Comparison of ENCODE assay signal across 8 mouse cellular contexts in genomic region chr9:108692226-108693041, GRCm38 (mm10). TPM values are rescaled to one million over a fixed set of nuclear protein-coding genes. Genes with fewer than 3 reads are reported as not detected.
A peak's percentile ranks its signal among the peaks of the same experiment; 100 is the strongest.
DNase-seq lines count a peak whose midpoint lies in the region; ATAC-seq and TF ChIP-seq lines count a peak whose summit lies in the region.

No protein-coding gene starts in this region.

- peak; percentile 71 for ATAC-seq in forebrain, embryonic 14.5 days
- peak; percentile 79 for ATAC-seq in neural tube, embryonic 15.5 days (ENCODE audit: low FRiP score)

- peak overlapping the region; percentile 85 for H3K9ac ChIP-seq in ES-Bruce4 (ENCODE audit: low read depth, poor library complexity, severe bottlenecking)
- H3K9ac ChIP-seq in forebrain, embryonic 14.5 days (ENCODE audit: low read length) = peak overlapping the region; percentile 76
- peak overlapping the region; percentile 91 for H3K9ac ChIP-seq in neural tube, embryonic 15.5 days (replicated peaks)

- TF ChIP-seq EP300 in ES-Bruce4 (IDR thresholded peaks at IDR 0.05; ENCODE audit: insufficient read depth, low read depth, low read length) = no peak

- no peak for TF ChIP-seq POLR2A in ES-Bruce4 (IDR thresholded peaks at IDR 0.05; ENCODE audit: insufficient read depth, low read length)
- no peak for TF ChIP-seq POLR2A in lung, adult 2 months (IDR thresholded peaks at IDR 0.05; ENCODE audit: borderline replicate concordance, extremely low read depth, low read depth, low read length)

- peak overlapping the region; percentile 73 for H3K4me3 ChIP-seq in ES-Bruce4 (ENCODE audit: low read depth, low read length)
- peak overlapping the region; percentile 77 for H3K4me3 ChIP-seq in forebrain, embryonic 14.5 days (ENCODE audit: low read depth, low read length)
- peak overlapping the region; percentile 64 for H3K4me3 ChIP-seq in lung, adult 2 months (replicated peaks; ENCODE audit: extremely low read depth, low read depth, low read length)
- H3K4me3 ChIP-seq in neural tube, embryonic 15.5 days (replicated peaks) = peak overlapping the region; percentile 84

- peak overlapping the region; percentile 77 for H3K4me2 ChIP-seq in forebrain, embryonic 14.5 days (ENCODE audit: low read length)
- H3K4me2 ChIP-seq in neural tube, embryonic 15.5 days = peak overlapping the region; percentile 79

- WGBS in forebrain, embryonic 14.5 days = under 1% methylated on average over 90 of the region's 92 CpGs
- WGBS in lung, adult 2 months = under 1% methylated on average over 92 of the region's 92 CpGs
- under 1% methylated on average over 92 of the region's 92 CpGs for WGBS in neural tube, embryonic 15.5 days

- DNase-seq in cerebellum, adult 11 months = peak; percentile 40
- peak; percentile 86 for DNase-seq in forebrain, embryonic 14.5 days (ENCODE audit: low spot score)
- peak; percentile 70 to 78 for DNase-seq in heart, postnatal 10 days
- peak; percentile 46 to 79 for DNase-seq in layer of hippocampus, adult 18-20 months (ENCODE audit: low spot score in 2 of 2)
- peak; percentile 70 for DNase-seq in lung, adult 2 months
- DNase-seq in testis, postnatal 10 days (ENCODE audit: low spot score) = peak; percentile 73

- TF ChIP-seq CTCF in ES-Bruce4 (IDR thresholded peaks at IDR 0.05; ENCODE audit: low read depth, low read length) = no peak
- 0 out of 2 replicates have a peak, but pooled peaks have one; percentile 11 for TF ChIP-seq CTCF in lung, adult 2 months (IDR thresholded peaks at IDR 0.05; ENCODE audit: insufficient read depth, low read length)

- no peaks in the 10 kb centered on the region for H3K9me3 ChIP-seq in ES-Bruce4 (replicated peaks; ENCODE audit: control insufficient read depth, insufficient read depth, low read length, poor library complexity, severe bottlenecking)
- no peaks in the 10 kb centered on the region for H3K9me3 ChIP-seq in forebrain, embryonic 14.5 days (replicated peaks; ENCODE audit: control insufficient read depth, low read length)
- H3K9me3 ChIP-seq in neural tube, embryonic 15.5 days (replicated peaks) = no peaks in the 10 kb centered on the region

- H3K4me1 ChIP-seq in ES-Bruce4 (ENCODE audit: control insufficient read depth, insufficient read depth, low read length) = no peaks in the 10 kb centered on the region
- H3K4me1 ChIP-seq in forebrain, embryonic 14.5 days (ENCODE audit: control insufficient read depth, insufficient read depth, low read length) = peaks cover 18% of the 10 kb centered on the region
- H3K4me1 ChIP-seq in lung, adult 2 months (ENCODE audit: control insufficient read depth, insufficient read depth, low read length) = peaks cover 14% of the 10 kb centered on the region
- H3K4me1 ChIP-seq in neural tube, embryonic 15.5 days = peaks cover 40% of the 10 kb centered on the region

- no peak overlapping the region for H3K27ac ChIP-seq in ES-Bruce4 (ENCODE audit: insufficient read depth, low read length)
- H3K27ac ChIP-seq in forebrain, embryonic 14.5 days (ENCODE audit: low read depth, low read length) = peak overlapping the region; percentile 70
- peak overlapping the region; percentile 87 for H3K27ac ChIP-seq in neural tube, embryonic 15.5 days (replicated peaks)

- 0 out of 2 replicates have a peak, but pooled peaks cover 2% of the 10 kb centered on the region for H3K36me3 ChIP-seq in ES-Bruce4 (ENCODE audit: control insufficient read depth, insufficient read depth, low read length, poor library complexity, severe bottlenecking)
- H3K36me3 ChIP-seq in forebrain, embryonic 14.5 days (ENCODE audit: control insufficient read depth, insufficient read depth, low read length) = no peaks in the 10 kb centered on the region
- no peaks in the 10 kb centered on the region for H3K36me3 ChIP-seq in neural tube, embryonic 15.5 days

- intact Hi-C loops in heart, postnatal 10 days (cut with DNase I) = no loop called here

- H3K27me3 ChIP-seq in ES-Bruce4 (ENCODE audit: control insufficient read depth, insufficient read depth, low read length, poor library complexity, severe bottlenecking) = no peaks in the 10 kb centered on the region
- H3K27me3 ChIP-seq in forebrain, embryonic 14.5 days (replicated peaks; ENCODE audit: control insufficient read depth, insufficient read depth, low read length) = no peaks in the 10 kb centered on the region
- H3K27me3 ChIP-seq in neural tube, embryonic 15.5 days (replicated peaks) = no peaks in the 10 kb centered on the region

RNA-seq across cellular contexts. Expression of gene Prkar2a, which starts 3.3 kb away (rescaled TPM):
- 58.4 and 72.2 TPM in 2 replicates for polyA plus RNA-seq in ES-Bruce4 (2011; ENCODE audit: insufficient read depth, insufficient read length, low read depth, missing spikeins)
- 32.4 and 39.1 TPM in 2 replicates for polyA plus RNA-seq in forebrain, embryonic 14.5 days (2014; fragmentation: Nextera tagmentation; extraction: Ambion mirVana)
- 10 to 100 TPM; 73.4 to 79.1 TPM for total RNA-seq in heart, postnatal 10 days (2021)
- 10 to 100 TPM; 44.8 to 49.0 TPM for total RNA-seq in layer of hippocampus, adult 18-20 months (2021)
- polyA plus RNA-seq in lung, adult 2 months (2012; rRNA removed) = 22.3 and 26.1 TPM in 2 replicates
- 50.6 and 59.5 TPM in 2 replicates for polyA plus RNA-seq in neural tube, embryonic 15.5 days (2015; fragmentation: Nextera tagmentation; extraction: Ambion mirVana)

RNA-seq across cellular contexts. Expression of gene Slc25a20, which starts 30.5 kb away (rescaled TPM):
- 30.1 and 35.7 TPM in 2 replicates for polyA plus RNA-seq in ES-Bruce4 (2011; ENCODE audit: insufficient read depth, insufficient read length, low read depth, missing spikeins)
- polyA plus RNA-seq in forebrain, embryonic 14.5 days (2014; fragmentation: Nextera tagmentation; extraction: Ambion mirVana) = 23.5 and 24.8 TPM in 2 replicates
- 100 to 1,000 TPM; 249 to 251 TPM for total RNA-seq in heart, postnatal 10 days (2021)
- total RNA-seq in layer of hippocampus, adult 18-20 months (2021) = 10 to 100 TPM; 14.4 to 16.7 TPM
- 22.3 and 24.4 TPM in 2 replicates for polyA plus RNA-seq in lung, adult 2 months (2012; rRNA removed)
- polyA plus RNA-seq in neural tube, embryonic 15.5 days (2015; fragmentation: Nextera tagmentation; extraction: Ambion mirVana) = 41.4 and 49.4 TPM in 2 replicates

RNA-seq across cellular contexts. Expression of gene Arih2, which starts 43.2 kb away (rescaled TPM):
- polyA plus RNA-seq in ES-Bruce4 (2011; ENCODE audit: insufficient read depth, insufficient read length, low read depth, missing spikeins) = 131 and 133 TPM in 2 replicates
- 37.5 and 42.4 TPM in 2 replicates for polyA plus RNA-seq in forebrain, embryonic 14.5 days (2014; fragmentation: Nextera tagmentation; extraction: Ambion mirVana)
- 10 to 100 TPM; 55.2 to 56.4 TPM for total RNA-seq in heart, postnatal 10 days (2021)
- total RNA-seq in layer of hippocampus, adult 18-20 months (2021) = 10 to 100 TPM; 48.7 to 59.4 TPM
- 24.6 and 35.4 TPM in 2 replicates for polyA plus RNA-seq in lung, adult 2 months (2012; rRNA removed)
- polyA plus RNA-seq in neural tube, embryonic 15.5 days (2015; fragmentation: Nextera tagmentation; extraction: Ambion mirVana) = 44.4 and 47.3 TPM in 2 replicates
